Mouse (Mus musculus) left cerebral cortex, postnatal 4 days (tissue): ENCODE measurements around the gene Rps19. TPM values are rescaled to one million over a fixed set of nuclear protein-coding genes. Genes with fewer than 3 reads are reported as not detected.
"Not testable (repeated sequence)": the region's sequence is repeated elsewhere in the genome, so short reads cannot be mapped to it uniquely, and the experiment has no call there.

ENCODE experiments used
- DNase-seq: peaks from one replicate; pipeline ENCODE4 v3.0.0-alpha.2; 2022
- intact Hi-C: fragments of 180-260 bp; cut with DNase I; formaldehyde crosslinking; loops from one replicate; pipeline ENCODE4 v1.15.1; 2025
- total RNA-seq, 2 experiments: library from RNA; stranded (reverse); gene quantifications; 2 replicates each; pipeline ENCODE4 v1.2.3; 2021

The Rps19 gene
- total RNA-seq, 2 experiments from 2014 or later = 915 to 1,028 TPM

- DNase-seq = no peak
- intact Hi-C loops = no loop called here
Observed at GRCm38 (mm10) chr7:24869080-24869479, 15.1 kb upstream of the Rps19 start.

- DNase-seq = no peak
- intact Hi-C loops = no loop called here
Observed at GRCm38 (mm10) chr7:24869532-24870165, 14.5 kb upstream of the Rps19 start, which contains the start of the genes Lypd4 and Dmrtc2. TSS of gene Lypd4 (minus strand) at chr7:24869941. TSS of gene Dmrtc2 (plus strand) at chr7:24870057.

- no peak for DNase-seq
- intact Hi-C loops = no loop called here
Observed at GRCm38 (mm10) chr7:24877588-24877987, 6.6 kb upstream of the Rps19 start.

- intact Hi-C loops = no loop called here
- DNase-seq = no peak
Observed at GRCm38 (mm10) chr7:24879620-24880019, 4.6 kb upstream of the Rps19 start.

GRCm38 (mm10) chr7:24882416-24883199 lies 1.6 kb upstream of the Rps19 start:
- DNase-seq = no peak
- intact Hi-C loops = no loop called here

- intact Hi-C loops = no loop called here
- DNase-seq = no peak
Observed at GRCm38 (mm10) chr7:24884693-24885291, 621 bp downstream of the Rps19 start.

- intact Hi-C loops = no loop called here
- no peak for DNase-seq
Observed at GRCm38 (mm10) chr7:24885468-24886307, 1.5 kb downstream of the Rps19 start.

GRCm38 (mm10) chr7:24886308-24886633 lies 2.1 kb downstream of the Rps19 start:
- intact Hi-C loops = no loop called here
- peak; percentile 26 for DNase-seq

GRCm38 (mm10) chr7:24887096-24887495 lies 2.9 kb downstream of the Rps19 start:
- intact Hi-C loops = no loop called here

GRCm38 (mm10) chr7:24889431-24890220 lies 5.5 kb downstream of the Rps19 start:
- intact Hi-C loops = loop anchor here (5.0 kb wide), 1 partner anchor 78 kb away; no protein-coding TSS in a partner anchor

More at GRCm38 (mm10) chr7:24887096-24887495, 2.9 kb downstream of the Rps19 start:
- no peak for DNase-seq

GRCm38 (mm10) chr7:24890281-24891216 lies 6.4 kb downstream of the Rps19 start:
- intact Hi-C loops = loop anchor here (5.0 kb wide), 1 partner anchor 77 kb away; no protein-coding TSS in a partner anchor
- peak; percentile 71 for DNase-seq

More at GRCm38 (mm10) chr7:24889431-24890220, 5.5 kb downstream of the Rps19 start:
- no peak for DNase-seq

- intact Hi-C loops = loop anchor here (5.0 kb wide), 1 partner anchor 76 kb away; no protein-coding TSS in a partner anchor
Observed at GRCm38 (mm10) chr7:24891241-24892124, 7.3 kb downstream of the Rps19 start.

GRCm38 (mm10) chr7:24892125-24892583 lies 8.0 kb downstream of the Rps19 start:
- DNase-seq = no peak
- intact Hi-C loops = loop anchor here (5.0 kb wide), 1 partner anchor 75 kb away; no protein-coding TSS in a partner anchor

More at GRCm38 (mm10) chr7:24891241-24892124, 7.3 kb downstream of the Rps19 start:
- no peak for DNase-seq

- DNase-seq, intact Hi-C loops: not testable (repeated sequence)
Observed at GRCm38 (mm10) chr7:24895749-24896148, 11.6 kb downstream of the Rps19 start.

GRCm38 (mm10) chr7:24896269-24896668 lies 12.1 kb downstream of the Rps19 start:
- DNase-seq = no peak
- intact Hi-C loops = no loop called here

- no peak for DNase-seq
- intact Hi-C loops = no loop called here
Observed at GRCm38 (mm10) chr7:24897224-24897623, 13.1 kb downstream of the Rps19 start, which contains the start of gene Cd79a. TSS of gene Cd79a (plus strand) at chr7:24897381.

GRCm38 (mm10) chr7:24897959-24898358 lies 13.8 kb downstream of the Rps19 start:
- intact Hi-C loops = no loop called here
- no peak for DNase-seq
